Mouse (Mus musculus): ENCODE data around the gene Ssmem1. TPM values are rescaled to one million over a fixed set of nuclear protein-coding genes. Genes with fewer than 3 reads are reported as not detected.

Gene Ssmem1
- polyA plus RNA-seq, 1 experiment from 2014 or later = not detected

DNA sequence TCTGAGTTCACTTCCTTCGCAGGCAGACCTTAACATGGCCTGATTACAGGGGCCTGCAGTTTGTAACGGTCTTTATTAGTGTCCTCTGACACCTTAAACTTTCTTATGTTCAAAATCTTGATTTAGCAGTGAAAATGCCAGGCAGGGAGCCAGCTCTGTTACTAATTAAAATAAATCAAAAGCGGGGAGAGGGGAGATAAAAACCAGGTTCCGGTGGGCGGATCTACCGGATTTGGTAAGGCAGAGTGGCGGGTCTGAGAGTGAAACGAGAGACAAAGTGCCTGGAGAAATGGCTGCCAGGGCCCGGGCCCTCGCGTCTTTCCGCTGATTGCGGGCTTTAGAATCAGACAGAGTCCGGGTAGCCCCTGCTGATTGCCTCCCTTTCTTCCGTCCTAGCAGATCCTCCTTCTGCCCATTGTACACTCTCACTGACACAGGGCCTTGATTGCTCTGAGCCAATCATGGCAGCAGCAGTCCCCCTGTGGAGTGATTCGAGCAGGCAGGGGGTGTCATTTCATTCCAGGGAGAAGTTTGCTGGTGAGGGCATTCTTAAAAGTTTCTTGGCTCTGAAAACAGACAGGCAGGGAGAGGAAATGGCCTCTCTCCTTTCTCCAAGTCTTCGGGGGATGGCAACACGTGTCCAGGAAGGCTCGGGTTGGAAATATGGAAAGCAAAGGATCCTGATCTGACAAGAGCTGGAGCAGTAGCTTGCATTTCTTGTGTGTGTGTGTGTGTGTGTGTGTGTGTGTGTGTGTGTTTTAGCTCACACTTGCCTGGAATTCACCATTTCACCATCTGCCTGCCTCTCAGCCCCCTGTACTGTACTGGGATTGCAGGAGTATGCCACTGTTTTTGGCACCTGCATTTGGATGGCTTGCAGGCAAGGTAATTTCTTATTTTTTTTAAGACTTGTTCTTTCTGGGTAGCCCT lies 17.2 kb downstream of the Ssmem1 start:
- ATAC-seq (ENCODE audit: insufficient number of reproducible peaks, insufficient read depth, low FRiP score, low TSS enrichment, low read depth) = peak; percentile 24; the same call in 1 of the 2 replicates
- Histone ChIP-seq H3K9me3 (no peaks in the 10 kb centered on the region), H3K4me1 (replicated peaks) (peaks cover 53% of the 10 kb centered on the region), H3K9ac (replicated peaks) (peak overlapping the region; percentile 12; the same call in 1 of the 2 replicates), H3K36me3 (no peaks in the 10 kb centered on the region), H3K4me3 (replicated peaks) (0 out of 2 replicates have a peak overlapping the region, but pooled peaks have one; percentile 11), H3K4me2 (peak overlapping the region; percentile 34), H3K27ac (peak overlapping the region; percentile 99), H3K27me3 (no peaks in the 10 kb centered on the region)
- WGBS = 4% methylated on average over 19 of the region's 19 CpGs

DNA sequence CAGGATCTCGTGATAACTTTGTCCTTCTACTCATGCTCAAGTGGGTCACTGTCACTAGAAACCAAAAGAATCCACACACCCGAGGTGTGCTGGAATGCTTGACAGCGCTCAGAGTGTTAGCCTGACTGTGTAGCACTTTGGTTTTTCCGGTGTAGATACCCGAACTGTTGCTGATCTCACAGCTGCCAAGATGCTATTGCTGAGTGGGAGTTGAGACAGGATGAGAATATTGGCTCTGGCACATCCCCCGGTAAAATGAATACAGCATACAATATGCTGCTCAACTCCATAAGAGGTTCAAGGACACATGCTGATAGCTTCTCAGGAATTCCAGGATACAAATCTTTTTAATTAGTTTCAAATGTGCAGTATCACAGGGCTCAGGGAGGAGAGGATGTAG lies 19.2 kb downstream of the Ssmem1 start:
- Histone ChIP-seq H3K4me2 (no peak overlapping the region), H3K36me3 (no peaks in the 10 kb centered on the region), H3K9ac (replicated peaks) (no peak overlapping the region), H3K4me1 (replicated peaks) (peaks cover 53% of the 10 kb centered on the region), H3K27ac (peak overlapping the region; percentile 99), H3K4me3 (replicated peaks) (no peak overlapping the region), H3K9me3 (no peaks in the 10 kb centered on the region), H3K27me3 (no peaks in the 10 kb centered on the region)
- WGBS = 22% methylated on average over 6 of the region's 6 CpGs
- ATAC-seq (ENCODE audit: insufficient number of reproducible peaks, insufficient read depth, low FRiP score, low TSS enrichment, low read depth) = no peak

DNA sequence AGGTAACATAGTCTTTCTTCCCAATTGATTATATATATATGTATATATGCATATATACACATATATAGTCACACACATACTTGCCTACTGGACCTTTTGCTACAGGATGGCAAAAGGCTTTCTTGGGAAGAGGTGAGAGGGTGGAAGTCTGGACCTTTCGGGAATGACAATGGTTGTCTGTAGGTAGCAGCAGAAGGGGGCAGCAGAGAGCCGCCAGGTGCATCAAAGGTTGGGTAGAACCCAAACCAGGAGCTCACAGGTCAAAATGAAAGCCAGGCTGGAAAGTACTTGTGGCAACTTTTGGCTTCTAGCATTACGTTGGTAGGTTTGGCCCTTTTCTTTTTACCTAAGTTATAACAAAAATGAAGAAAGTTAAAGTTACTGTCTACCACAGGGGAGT lies 25.7 kb downstream of the Ssmem1 start:
- Histone ChIP-seq H3K27ac (no peak overlapping the region), H3K4me1 (replicated peaks) (peaks cover 15% of the 10 kb centered on the region), H3K9me3 (no peaks in the 10 kb centered on the region), H3K4me3 (replicated peaks) (no peak overlapping the region), H3K27me3 (no peaks in the 10 kb centered on the region), H3K36me3 (no peaks in the 10 kb centered on the region), H3K9ac (replicated peaks) (no peak overlapping the region), H3K4me2 (no peak overlapping the region)
- 65% methylated on average over 3 of the region's 3 CpGs for WGBS
- no peak for ATAC-seq (ENCODE audit: insufficient number of reproducible peaks, insufficient read depth, low FRiP score, low TSS enrichment, low read depth)

DNA sequence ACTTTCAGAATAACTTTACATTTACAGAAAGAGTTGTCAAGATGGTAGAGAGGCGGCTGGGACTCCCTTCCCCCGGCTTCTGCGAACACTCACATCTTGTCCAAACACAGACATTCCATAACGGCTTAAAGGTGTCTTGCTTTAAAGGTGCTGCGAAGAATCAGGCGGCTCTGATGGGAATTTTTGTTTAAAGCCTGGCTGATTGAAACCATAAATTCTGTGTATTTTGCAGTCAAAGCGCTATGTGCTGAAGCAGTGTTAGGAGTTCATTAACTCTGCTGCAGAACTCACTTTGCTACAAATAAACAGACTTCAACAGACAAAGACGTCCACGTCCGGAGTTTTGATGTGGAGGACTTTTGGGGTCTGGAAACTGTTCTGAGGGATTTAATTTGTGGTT lies 28.6 kb downstream of the Ssmem1 start:
- no peak for ATAC-seq (ENCODE audit: insufficient number of reproducible peaks, insufficient read depth, low FRiP score, low TSS enrichment, low read depth)
- peaks cover 42% of the 10 kb centered on the region for H3K4me1 ChIP-seq (replicated peaks)
- H3K4me2 ChIP-seq = peak overlapping the region; percentile 18; the same call in 1 of the 2 replicates

DNA sequence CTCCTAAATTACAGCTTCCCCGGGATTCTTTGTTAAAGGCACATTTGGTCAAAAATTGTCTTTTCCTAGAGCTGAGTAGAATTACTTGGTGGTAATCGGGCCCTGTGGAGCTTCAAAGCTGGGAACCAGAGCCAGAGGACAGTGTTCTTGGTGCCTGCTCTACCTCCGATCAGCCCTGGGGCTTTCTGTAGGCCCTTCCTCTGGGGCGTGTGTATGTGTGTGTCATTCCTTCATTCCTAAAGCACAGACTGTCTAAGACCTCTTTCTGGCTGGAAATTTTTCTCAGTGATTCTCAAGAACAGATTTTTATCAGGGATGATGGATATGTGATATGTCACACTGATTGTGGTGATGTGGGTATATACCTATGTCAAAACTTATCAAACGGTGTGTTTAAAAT lies 29.2 kb downstream of the Ssmem1 start:
- H3K9me3 ChIP-seq = no peaks in the 10 kb centered on the region
- no peak overlapping the region for H3K4me3 ChIP-seq (replicated peaks)
- no peaks in the 10 kb centered on the region for H3K36me3 ChIP-seq
- no peak for ATAC-seq (ENCODE audit: insufficient number of reproducible peaks, insufficient read depth, low FRiP score, low TSS enrichment, low read depth)
- no peak overlapping the region for H3K9ac ChIP-seq (replicated peaks)
- no peaks in the 10 kb centered on the region for H3K27me3 ChIP-seq
- peak overlapping the region; percentile 89 for H3K27ac ChIP-seq
- H3K4me2 ChIP-seq = no peak overlapping the region
- peaks cover 47% of the 10 kb centered on the region for H3K4me1 ChIP-seq (replicated peaks)
- 40% methylated on average over 5 of the region's 5 CpGs for WGBS

More for the DNA sequence above, 28.6 kb downstream of the Ssmem1 start:
- H3K9me3 ChIP-seq = no peaks in the 10 kb centered on the region
- WGBS = 18% methylated on average over 10 of the region's 10 CpGs
- H3K27ac ChIP-seq = peak overlapping the region; percentile 89
- no peaks in the 10 kb centered on the region for H3K27me3 ChIP-seq
- H3K36me3 ChIP-seq = no peaks in the 10 kb centered on the region
- no peak overlapping the region for H3K9ac ChIP-seq (replicated peaks)
- no peak overlapping the region for H3K4me3 ChIP-seq (replicated peaks)

DNA sequence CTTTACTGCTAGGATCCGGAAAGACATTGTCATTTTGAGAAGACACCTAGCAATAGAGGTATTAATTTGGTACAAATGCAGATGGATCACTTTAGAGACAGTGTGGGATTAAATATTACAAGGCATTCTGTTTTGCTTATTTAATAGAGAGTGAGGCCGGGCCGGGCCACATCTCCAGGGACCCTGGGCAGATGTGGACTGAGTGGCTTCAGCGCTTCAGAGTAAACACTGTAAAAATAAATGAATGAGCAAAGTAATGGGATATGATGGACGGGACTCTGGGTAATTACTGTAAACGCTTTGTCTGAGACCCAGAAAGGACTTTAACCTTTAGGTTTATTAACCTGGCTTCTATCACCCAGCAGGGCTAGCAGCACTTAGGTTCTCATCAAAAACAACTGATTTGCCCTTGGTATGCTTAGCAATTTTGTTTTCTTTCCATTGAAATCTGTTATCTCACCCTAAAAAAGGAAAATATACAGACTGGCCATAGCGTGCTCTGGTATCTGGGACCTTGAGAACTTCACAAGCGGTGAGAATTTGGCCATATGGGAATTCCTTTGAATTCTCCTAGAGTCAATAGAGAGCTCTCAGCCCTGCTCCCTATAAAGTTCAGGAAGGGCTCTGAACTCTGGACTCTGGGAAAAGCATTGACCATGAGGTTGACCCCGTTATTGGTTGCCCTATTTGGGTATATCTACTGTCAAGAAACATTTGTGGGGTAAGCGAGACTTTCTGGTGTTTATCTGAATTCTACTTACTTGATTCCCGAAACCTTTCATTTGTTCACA lies 31.6 kb downstream of the Ssmem1 start, which contains the start of gene Cpa2:
Cpa2 (plus strand) TSS at position 574 of the 791 bp plus-strand sequence.
- H3K9me3 ChIP-seq = no peaks in the 10 kb centered on the region
- H3K27me3 ChIP-seq = no peaks in the 10 kb centered on the region
- ATAC-seq (ENCODE audit: insufficient number of reproducible peaks, insufficient read depth, low FRiP score, low TSS enrichment, low read depth) = no peak
- H3K9ac ChIP-seq (replicated peaks) = no peak within 1 kb of the TSS
- no peak within 1 kb of the TSS for H3K4me3 ChIP-seq (replicated peaks)
- no peaks in the 10 kb centered on the region for H3K36me3 ChIP-seq
- H3K4me1 ChIP-seq (replicated peaks) = peaks cover 71% of the 10 kb centered on the region
- H3K4me2 ChIP-seq = no peak within 1 kb of the TSS
- H3K27ac ChIP-seq = peak within 1 kb of the TSS; percentile 98
- 44% methylated on average over 11 of the region's 11 CpGs for WGBS

DNA sequence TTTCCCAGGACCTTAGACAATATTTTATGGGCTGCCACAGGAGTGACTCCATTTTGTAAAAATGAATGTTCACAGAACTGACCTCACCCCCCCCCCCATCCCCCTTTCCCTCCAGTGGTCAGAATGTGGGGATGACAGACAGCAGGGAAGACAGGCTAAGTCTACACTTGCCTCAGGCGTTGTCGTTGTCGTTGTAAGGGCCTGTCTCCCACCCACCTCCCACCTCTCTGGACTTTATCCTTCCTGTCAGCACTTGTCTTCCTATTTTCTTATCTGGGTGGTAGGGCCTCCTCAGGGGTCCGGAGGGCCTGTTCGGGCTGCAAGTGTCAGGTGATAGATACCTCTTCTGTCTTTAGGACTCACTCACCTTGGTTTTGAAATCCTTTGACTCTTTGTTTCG lies 32.6 kb downstream of the Ssmem1 start:
- Histone ChIP-seq H3K27ac (peak overlapping the region; percentile 98), H3K4me1 (replicated peaks) (peaks cover 80% of the 10 kb centered on the region), H3K9me3 (no peaks in the 10 kb centered on the region), H3K4me3 (replicated peaks) (no peak overlapping the region), H3K36me3 (no peaks in the 10 kb centered on the region), H3K27me3 (no peaks in the 10 kb centered on the region), H3K9ac (replicated peaks) (no peak overlapping the region), H3K4me2 (no peak overlapping the region)
- ATAC-seq (ENCODE audit: insufficient number of reproducible peaks, insufficient read depth, low FRiP score, low TSS enrichment, low read depth) = no peak
- WGBS = 28% methylated on average over 6 of the region's 6 CpGs

DNA sequence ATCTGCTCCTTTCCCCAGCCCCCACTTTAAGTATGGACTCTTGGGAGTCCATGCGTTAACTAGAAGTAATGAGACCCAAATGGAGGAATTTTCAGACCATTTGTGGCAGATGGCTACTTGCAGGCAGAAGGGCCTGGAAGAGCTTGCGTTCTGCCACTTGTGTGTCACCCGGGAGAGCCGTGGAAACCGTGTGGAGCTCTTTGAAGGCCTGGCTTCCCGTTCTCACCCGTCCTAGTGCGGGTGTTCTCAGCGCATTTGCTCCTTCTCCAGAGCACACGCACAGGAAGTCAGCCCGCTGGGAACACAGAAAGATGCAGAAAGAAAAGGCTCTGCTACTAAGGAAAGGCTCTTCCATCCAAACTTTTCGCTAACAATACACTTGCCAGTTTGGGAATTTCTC lies 33.4 kb downstream of the Ssmem1 start:
- Histone ChIP-seq H3K4me2 (peak overlapping the region; percentile 50; the same call in 1 of the 2 replicates), H3K36me3 (no peaks in the 10 kb centered on the region)
- WGBS = 6% methylated on average over 12 of the region's 12 CpGs

DNA sequence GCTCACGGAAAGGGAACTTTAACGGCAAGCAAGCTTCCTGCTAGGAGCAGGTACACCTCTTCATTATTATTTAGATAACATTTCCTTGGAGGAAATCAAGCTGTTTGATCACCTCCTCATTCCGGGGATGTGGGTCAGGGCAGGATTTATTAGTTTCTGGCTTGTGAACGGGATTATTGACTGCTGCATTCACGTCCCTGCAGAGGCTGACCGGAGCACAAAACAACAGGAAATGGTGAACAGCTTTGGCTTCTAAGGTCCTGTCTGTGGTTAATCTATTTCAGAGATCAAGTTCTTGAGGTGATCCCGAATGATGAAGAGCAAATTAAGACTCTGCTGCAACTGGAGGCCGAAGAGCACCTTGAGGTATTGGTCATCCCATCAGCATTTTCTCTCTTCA lies 34.2 kb downstream of the Ssmem1 start:
- peak overlapping the region; percentile 25 for H3K4me3 ChIP-seq (replicated peaks)
- no peaks in the 10 kb centered on the region for H3K9me3 ChIP-seq
- H3K36me3 ChIP-seq = no peaks in the 10 kb centered on the region
- peak overlapping the region; percentile 50 for H3K4me2 ChIP-seq
- peaks cover 81% of the 10 kb centered on the region for H3K4me1 ChIP-seq (replicated peaks)
- H3K27ac ChIP-seq = peak overlapping the region; percentile 98
- H3K27me3 ChIP-seq = no peaks in the 10 kb centered on the region
- 3% methylated on average over 8 of the region's 8 CpGs for WGBS
- ATAC-seq (ENCODE audit: insufficient number of reproducible peaks, insufficient read depth, low FRiP score, low TSS enrichment, low read depth) = no peak
- peak overlapping the region; percentile 42; the same call in 1 of the 2 replicates for H3K9ac ChIP-seq (replicated peaks)

More for the DNA sequence above, 33.4 kb downstream of the Ssmem1 start:
- no peak for ATAC-seq (ENCODE audit: insufficient number of reproducible peaks, insufficient read depth, low FRiP score, low TSS enrichment, low read depth)
- Histone ChIP-seq H3K4me1 (replicated peaks) (peaks cover 81% of the 10 kb centered on the region), H3K9me3 (no peaks in the 10 kb centered on the region), H3K27ac (peak overlapping the region; percentile 98), H3K4me3 (replicated peaks) (no peak overlapping the region), H3K9ac (replicated peaks) (peak overlapping the region; percentile 42), H3K27me3 (no peaks in the 10 kb centered on the region)

DNA sequence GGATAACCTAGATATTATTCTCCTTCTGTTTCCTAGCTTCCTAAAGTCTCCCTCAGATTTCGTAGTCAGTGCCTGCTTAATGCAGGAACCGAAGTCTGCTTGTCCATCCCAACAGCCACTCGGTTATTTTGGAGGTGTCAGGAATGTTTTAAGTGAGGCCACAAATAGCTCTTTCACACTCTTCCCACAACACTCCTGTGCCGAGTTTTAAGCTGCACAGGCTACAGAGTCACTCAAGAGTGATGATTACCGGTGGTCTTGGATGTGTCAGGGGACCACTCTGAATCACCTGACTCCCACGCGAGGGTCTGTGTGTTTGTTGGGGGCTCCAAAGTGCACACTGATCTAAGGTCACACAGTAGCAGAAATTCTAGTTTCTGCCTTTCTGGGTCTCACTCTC lies 36.0 kb downstream of the Ssmem1 start:
- WGBS = 42% methylated on average over 7 of the region's 7 CpGs
- no peak for ATAC-seq (ENCODE audit: insufficient number of reproducible peaks, insufficient read depth, low FRiP score, low TSS enrichment, low read depth)
- Histone ChIP-seq H3K27ac (peak overlapping the region; percentile 98), H3K4me1 (replicated peaks) (peaks cover 92% of the 10 kb centered on the region), H3K9me3 (no peaks in the 10 kb centered on the region), H3K9ac (replicated peaks) (no peak overlapping the region), H3K4me3 (replicated peaks) (peak overlapping the region; percentile 25; the same call in 1 of the 2 replicates), H3K4me2 (peak overlapping the region; percentile 50), H3K27me3 (no peaks in the 10 kb centered on the region), H3K36me3 (no peaks in the 10 kb centered on the region)

Data from limb, embryonic 12.5 days (tissue).